Mouse (Mus musculus): ENCODE data around the gene Otud7b.

The Otud7b gene

GRCm38 (mm10) chr3:96104261-96105065 lies at the start of gene Otud7b:
Gene Otud7b (plus strand): TSS chr3:96104527.
- no peak for DNase-seq (ENCODE audit: extremely low read depth, low read depth, low spot score)

- no peak for DNase-seq (ENCODE audit: extremely low read depth, low read depth, low spot score)
Observed at GRCm38 (mm10) chr3:96055294-96055693, 49.0 kb upstream of the Otud7b start.

- no peak for DNase-seq (ENCODE audit: extremely low read depth, low read depth, low spot score)
Observed at GRCm38 (mm10) chr3:96056031-96056430, 48.3 kb upstream of the Otud7b start.

- DNase-seq (ENCODE audit: extremely low read depth, low read depth, low spot score), result peak; percentile 26
Observed at GRCm38 (mm10) chr3:96057747-96058204, 46.6 kb upstream of the Otud7b start.

- no peak for DNase-seq (ENCODE audit: extremely low read depth, low read depth, low spot score)
Observed at GRCm38 (mm10) chr3:96058231-96058896, 46.0 kb upstream of the Otud7b start, which contains the start of gene Vps45. Gene Vps45 (minus strand): TSS chr3:96058466.

- DNase-seq (ENCODE audit: extremely low read depth, low read depth, low spot score), result no peak
Observed at GRCm38 (mm10) chr3:96060146-96060545, 44.2 kb upstream of the Otud7b start.

- no peak for DNase-seq (ENCODE audit: extremely low read depth, low read depth, low spot score)
Observed at GRCm38 (mm10) chr3:96063299-96063698, 41.0 kb upstream of the Otud7b start.

GRCm38 (mm10) chr3:96064217-96064616 lies 40.1 kb upstream of the Otud7b start:
- no peak for DNase-seq (ENCODE audit: extremely low read depth, low read depth, low spot score)

GRCm38 (mm10) chr3:96065147-96065546 lies 39.2 kb upstream of the Otud7b start:
- DNase-seq (ENCODE audit: extremely low read depth, low read depth, low spot score), result no peak

GRCm38 (mm10) chr3:96065754-96066375 lies 38.5 kb upstream of the Otud7b start:
- no peak for DNase-seq (ENCODE audit: extremely low read depth, low read depth, low spot score)

GRCm38 (mm10) chr3:96066741-96067140 lies 37.6 kb upstream of the Otud7b start:
- DNase-seq (ENCODE audit: extremely low read depth, low read depth, low spot score), result no peak

GRCm38 (mm10) chr3:96069046-96069445 lies 35.3 kb upstream of the Otud7b start:
- no peak for DNase-seq (ENCODE audit: extremely low read depth, low read depth, low spot score)

GRCm38 (mm10) chr3:96069542-96069941 lies 34.8 kb upstream of the Otud7b start:
- no peak for DNase-seq (ENCODE audit: extremely low read depth, low read depth, low spot score)

GRCm38 (mm10) chr3:96070241-96070640 lies 34.1 kb upstream of the Otud7b start:
- DNase-seq (ENCODE audit: extremely low read depth, low read depth, low spot score), result no peak

GRCm38 (mm10) chr3:96072921-96073486 lies 31.3 kb upstream of the Otud7b start:
- DNase-seq (ENCODE audit: extremely low read depth, low read depth, low spot score), result no peak

GRCm38 (mm10) chr3:96078066-96078465 lies 26.3 kb upstream of the Otud7b start:
- no peak for DNase-seq (ENCODE audit: extremely low read depth, low read depth, low spot score)

- DNase-seq (ENCODE audit: extremely low read depth, low read depth, low spot score), result no peak
Observed at GRCm38 (mm10) chr3:96078711-96079110, 25.6 kb upstream of the Otud7b start.

- no peak for DNase-seq (ENCODE audit: extremely low read depth, low read depth, low spot score)
Observed at GRCm38 (mm10) chr3:96081006-96081405, 23.3 kb upstream of the Otud7b start.

GRCm38 (mm10) chr3:96081650-96082049 lies 22.7 kb upstream of the Otud7b start:
- no peak for DNase-seq (ENCODE audit: extremely low read depth, low read depth, low spot score)

GRCm38 (mm10) chr3:96082100-96082499 lies 22.2 kb upstream of the Otud7b start:
- no peak for DNase-seq (ENCODE audit: extremely low read depth, low read depth, low spot score)

All from fat pad, adult 2 months (tissue).